Mouse (Mus musculus) limb, embryonic 11.5 days (tissue): Measurements from ENCODE around the gene Camkv. TPM values are rescaled to one million over a fixed set of nuclear protein-coding genes. Genes with fewer than 3 reads are reported as not detected.

Experiments
- ATAC-seq: fragments of 200-750 bp; cut with Nextera tagmentation; 2 replicates; pipeline ENCODE4 v1.8.0; 2017; ENCODE audit warnings: low read depth; ENCODE audit not compliant: insufficient number of reproducible peaks, low FRiP score, low TSS enrichment
- DNase-seq: peaks from one replicate; pipeline ENCODE4 v3.0.0-alpha.2; 2015; ENCODE audit warnings: low spot score
- H3K27ac ChIP-seq: fragments of 300-500 bp; sonication (generic); replicated peaks from 2 replicates; pipeline ENCODE4 v1.5.1; 2014; ENCODE audit warnings: low read depth, mild to moderate bottlenecking, low read length
- H3K27me3 ChIP-seq: fragments of 300-500 bp; sonication (generic); 2 replicates; pipeline ENCODE4 v1.6.1; 2014; ENCODE audit warnings: mild to moderate bottlenecking, low read length, mixed read lengths; ENCODE audit not compliant: control insufficient read depth, insufficient read depth
- H3K36me3 ChIP-seq: fragments of 300-500 bp; sonication (generic); 2 replicates; pipeline ENCODE4 v1.6.1; 2014; ENCODE audit warnings: mild to moderate bottlenecking, low read length, moderate library complexity, mixed read lengths; ENCODE audit not compliant: control insufficient read depth, insufficient read depth
- H3K4me1 ChIP-seq: fragments of 300-500 bp; sonication (generic); 2 replicates; pipeline ENCODE4 v1.6.1; 2014; ENCODE audit warnings: low read length, mixed read lengths; ENCODE audit not compliant: control insufficient read depth, insufficient read depth
- H3K4me2 ChIP-seq: fragments of 300-500 bp; sonication (generic); 2 replicates; pipeline ENCODE4 v1.6.1; 2014; ENCODE audit warnings: low read depth, mild to moderate bottlenecking, moderate library complexity; ENCODE audit not compliant: severe bottlenecking
- H3K4me3 ChIP-seq: fragments of 300-500 bp; sonication (generic); 2 replicates; pipeline ENCODE4 v1.5.1; 2014; ENCODE audit warnings: low read depth, low read length
- H3K9ac ChIP-seq: fragments of 300-500 bp; sonication (generic); 2 replicates; pipeline ENCODE4 v1.6.1; 2014; ENCODE audit warnings: mild to moderate bottlenecking, low read length
- H3K9me3 ChIP-seq: fragments of 300-500 bp; sonication (generic); 2 replicates; pipeline ENCODE4 v1.6.1; 2016; ENCODE audit warnings: low read length; ENCODE audit not compliant: control insufficient read depth
- WGBS: fragments of 180-500 bp; shearing (Covaris S2); extraction: QIAGEN DNeasy Blood & Tissue Kit; methylation state at CpG from one replicate; pipeline ENCODE4 v1.1.7; 2014; 5-methylcytosine and 5-hydroxymethylcytosine counted together
- polyA plus RNA-seq: library from polyadenylated mRNA; unstranded; fragments of >200 nt; fragmentation: Nextera tagmentation; extraction: Ambion mirVana; gene quantifications from 2 replicates; pipeline ENCODE4 v1.2.1, GENCODE M21; 2014

Gene Camkv
- polyA plus RNA-seq, 1 experiment from 2014 or later: 4.4 TPM

DNA sequence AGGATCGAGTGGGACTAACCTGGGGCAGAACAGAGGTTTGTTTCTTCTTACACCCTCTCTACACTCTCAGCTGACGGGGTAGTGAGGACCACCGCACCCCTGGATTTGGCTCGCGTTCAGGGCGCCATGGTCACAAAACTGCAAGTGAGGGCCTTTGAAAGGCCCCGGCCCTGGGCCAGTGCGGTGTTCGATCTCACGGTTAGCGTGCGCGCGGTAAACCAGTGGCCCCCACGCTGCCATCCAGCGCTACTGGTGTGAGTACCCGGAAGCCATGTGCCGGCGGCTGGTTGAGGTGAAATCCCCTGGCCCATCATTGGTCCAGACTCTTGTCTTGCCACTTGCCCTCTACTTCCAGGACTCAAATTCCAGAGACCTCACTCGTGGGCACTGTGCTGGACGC, 60.0 kb downstream of the Camkv start:
- Histone ChIP-seq H3K27me3 (no peaks in the 10 kb centered on the region), H3K36me3 (no peaks in the 10 kb centered on the region), H3K9me3 (no peaks in the 10 kb centered on the region), H3K27ac (no peak overlapping the region), H3K4me1 (no peaks in the 10 kb centered on the region), H3K4me2 (no peak overlapping the region), H3K9ac (no peak overlapping the region), H3K4me3 (no peak overlapping the region)
- 93% methylated on average over 21 of the region's 21 CpGs for WGBS
- no peak for DNase-seq
- ATAC-seq: no peak

DNA sequence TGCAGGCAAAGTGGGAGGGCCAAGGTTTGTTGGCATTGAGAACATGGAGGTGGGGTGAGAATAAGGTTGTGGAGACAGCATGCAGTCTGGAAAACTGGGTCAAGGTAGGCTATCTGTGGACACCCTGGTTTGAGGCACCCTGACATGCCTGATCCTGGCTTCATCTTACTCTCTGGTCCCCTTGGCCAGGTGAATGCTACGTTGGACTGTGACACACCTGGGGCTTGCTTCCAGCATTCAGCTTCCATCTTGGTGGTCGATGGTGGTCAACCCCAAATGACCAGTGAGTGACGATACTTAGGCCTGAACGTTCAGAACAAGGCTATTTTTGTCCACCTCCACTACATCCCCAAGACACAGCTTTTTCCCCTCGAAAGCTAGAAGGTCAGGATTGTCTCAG, 60.6 kb downstream of the Camkv start, which contains the start of gene Gm20662:
Gm20662 (plus strand) TSS at position 301 of the 400 bp plus-strand sequence.
- no peak within 1 kb of the TSS for H3K9ac ChIP-seq
- no peaks in the 10 kb centered on the region for H3K36me3 ChIP-seq
- H3K27ac ChIP-seq: no peak within 1 kb of the TSS
- H3K4me1 ChIP-seq: no peaks in the 10 kb centered on the region
- H3K9me3 ChIP-seq: no peaks in the 10 kb centered on the region
- ATAC-seq (no peak), DNase-seq (no peak)
- 89% methylated on average over 5 of the region's 5 CpGs for WGBS
- H3K4me3 ChIP-seq: no peak within 1 kb of the TSS
- H3K27me3 ChIP-seq: no peaks in the 10 kb centered on the region
- H3K4me2 ChIP-seq: no peak within 1 kb of the TSS

Other genes starting within 250 kb of the Camkv start
- 27.4 and 32.5 TPM in 2 replicates for gene Sema3f, start 225.2 kb upstream of the Camkv start, polyA plus RNA-seq
- gene Rbm5, start 164.7 kb upstream of the Camkv start, polyA plus RNA-seq: 179 and 195 TPM in 2 replicates
- gene Rbm6, start 62.4 kb upstream of the Camkv start, polyA plus RNA-seq: 91.1 and 103 TPM in 2 replicates
- 12.4 and 12.6 TPM in 2 replicates for gene Mon1a, start 47.5 kb upstream of the Camkv start, polyA plus RNA-seq
- 0.35 and 0.36 TPM in 2 replicates for gene Mst1r, start 28.8 kb upstream of the Camkv start, polyA plus RNA-seq
- not detected in 2 replicates for gene Actl11, start 7.2 kb upstream of the Camkv start, polyA plus RNA-seq
- 40.4 and 41.4 TPM in 2 replicates for gene Traip, start 14.5 kb downstream of the Camkv start, polyA plus RNA-seq
- gene Uba7, start 39.8 kb downstream of the Camkv start, polyA plus RNA-seq: 20.1 and 23.4 TPM in 2 replicates
- gene Gm20661, start 47.4 kb downstream of the Camkv start, polyA plus RNA-seq: 7.3 and 7.9 TPM in 2 replicates
- 165 and 174 TPM in 2 replicates for gene Inka1, start 50.2 kb downstream of the Camkv start, polyA plus RNA-seq
- 16.8 and 19.7 TPM in 2 replicates for gene Cdhr4, start 56.8 kb downstream of the Camkv start, polyA plus RNA-seq
- 0.87 and 0.96 TPM in 2 replicates for gene Gm20662, start 60.7 kb downstream of the Camkv start, polyA plus RNA-seq
- 30.5 and 33.0 TPM in 2 replicates for gene Ip6k1, start 66.8 kb downstream of the Camkv start, polyA plus RNA-seq
- 20.6 and 22.0 TPM in 2 replicates for gene Gmppb, start 113.6 kb downstream of the Camkv start, polyA plus RNA-seq
- 1.7 and 1.9 TPM in 2 replicates for gene Amigo3, start 117.5 kb downstream of the Camkv start, polyA plus RNA-seq
- 0.37 and 1.3 TPM in 2 replicates for gene Mst1, start 144.8 kb downstream of the Camkv start, polyA plus RNA-seq
- gene Rnf123, start 147.7 kb downstream of the Camkv start, polyA plus RNA-seq: 26.4 and 29.9 TPM in 2 replicates
- 56.3 and 63.4 TPM in 2 replicates for gene Apeh, start 158.9 kb downstream of the Camkv start, polyA plus RNA-seq